Mouse (Mus musculus) liver, embryonic 14.5 days (tissue): ENCODE data around the gene Cdrt4. TPM values are rescaled to one million over a fixed set of nuclear protein-coding genes. Genes with fewer than 3 reads are reported as not detected.

Source experiments
- ATAC-seq: fragments of 200-750 bp; cut with Nextera tagmentation; 2 replicates; pipeline ENCODE4 v1.8.0; 2017; ENCODE audit warnings: moderate number of reproducible peaks, mild to moderate bottlenecking, moderate library complexity; ENCODE audit not compliant: insufficient read depth
- DNase-seq, 3 experiments: peaks; one replicate each; pipeline ENCODE4 v3.0.0-alpha.2; 2012 to 2013; ENCODE audit warnings: low read depth in 3 of 3, low spot score in 3 of 3
- H3K27ac ChIP-seq: fragments of 300-500 bp; sonication (generic); 2 replicates; pipeline ENCODE4 v1.5.1; 2014; ENCODE audit warnings: moderate library complexity, mild to moderate bottlenecking, control low read depth, inconsistent platforms
- H3K27me3 ChIP-seq: fragments of 300-500 bp; sonication (generic); 2 replicates; pipeline ENCODE4 v1.6.1; 2014; ENCODE audit warnings: mild to moderate bottlenecking, low read length, moderate library complexity; ENCODE audit not compliant: control insufficient read depth, insufficient read depth
- H3K36me3 ChIP-seq: fragments of 300-500 bp; sonication (generic); replicated peaks from 2 replicates; pipeline ENCODE4 v1.6.1; 2014; ENCODE audit warnings: low read depth; ENCODE audit not compliant: control insufficient read depth, insufficient read depth
- H3K4me1 ChIP-seq, 2 experiments: fragments of 200-500 bp in 1 of 2; fragments of 300-500 bp in 1 of 2; sonication (generic) in 1 of 2; replicated peaks; 2 replicates each; pipeline ENCODE4 v1.6.1; 2012 to 2014; ENCODE audit warnings: antibody characterized with exemption in 1 of 2, inconsistent platforms in 1 of 2, low read length in 1 of 2; ENCODE audit not compliant: control insufficient read depth in 2 of 2, insufficient read depth in 2 of 2
- H3K4me2 ChIP-seq: fragments of 300-500 bp; sonication (generic); 2 replicates; pipeline ENCODE4 v1.6.1; 2014; ENCODE audit warnings: low read depth, mild to moderate bottlenecking, control low read depth, moderate library complexity
- H3K4me3 ChIP-seq, 2 experiments: fragments of 200-500 bp in 1 of 2; fragments of 300-500 bp in 1 of 2; sonication (generic) in 1 of 2; 2 replicates each; pipeline ENCODE4 v1.5.1; 2012 to 2014; ENCODE audit warnings: low read depth in 2 of 2, low read length in 2 of 2, mild to moderate bottlenecking in 2 of 2, control low read depth in 1 of 2, inconsistent platforms in 1 of 2, moderate library complexity in 1 of 2; ENCODE audit not compliant: insufficient read depth in 1 of 2
- H3K9ac ChIP-seq: fragments of 300-500 bp; sonication (generic); replicated peaks from 2 replicates; pipeline ENCODE4 v1.6.1; 2014; ENCODE audit warnings: mild to moderate bottlenecking, control low read depth, moderate library complexity
- H3K9me3 ChIP-seq: fragments of 300-500 bp; sonication (generic); 2 replicates; pipeline ENCODE4 v1.6.1; 2016; ENCODE audit warnings: low read length, mixed read lengths; ENCODE audit not compliant: control insufficient read depth
- CTCF ChIP-seq: IDR thresholded peaks from 2 replicates; pipeline ENCODE4 v1.5.1; 2016; ENCODE audit warnings: antibody characterized with exemption, low read depth, control low read depth
- EP300 ChIP-seq: IDR thresholded peaks from 2 replicates; pipeline ENCODE4 v1.6.1; 2016; ENCODE audit warnings: antibody characterized with exemption, low read depth
- WGBS: fragments of 180-500 bp; shearing (Covaris S2); extraction: QIAGEN DNeasy Blood & Tissue Kit; methylation state at CpG from one replicate; pipeline ENCODE4 v1.1.7; 2014; ENCODE audit not compliant: insufficient replicate concordance; 5-methylcytosine and 5-hydroxymethylcytosine counted together
- polyA plus RNA-seq, 2 experiments: library from polyadenylated mRNA; depleted of rRNA in 1 of 2; stranded (reverse) in 1 of 2; unstranded in 1 of 2; fragments of >200 nt; fragmentation: Nextera tagmentation in 1 of 2; extraction: Ambion mirVana in 1 of 2; gene quantifications; 2 replicates each; pipeline versions ENCODE4 v1.2.1 to v1.2.3; 2012 to 2014

The Cdrt4 gene
- polyA plus RNA-seq, 2 experiments, result not detected

GRCm38 (mm10) chr11:62985075-62985474 is 34.1 kb downstream of the Cdrt4 start:
- Histone ChIP-seq H3K27ac (no peak overlapping the region), H3K9me3 (no peaks in the 10 kb centered on the region), H3K27me3 (no peaks in the 10 kb centered on the region), H3K9ac (no peak overlapping the region), H3K4me3 (no peak overlapping the region), H3K4me1 (no peaks in the 10 kb centered on the region), H3K36me3 (no peaks in the 10 kb centered on the region), H3K4me2 (no peak overlapping the region)
- no peak for DNase-seq
- WGBS, result 56% methylated on average over 3 of the region's 3 CpGs
- no peak for ATAC-seq
- TF ChIP-seq CTCF, result no peak
- no peak for TF ChIP-seq EP300

DNA sequence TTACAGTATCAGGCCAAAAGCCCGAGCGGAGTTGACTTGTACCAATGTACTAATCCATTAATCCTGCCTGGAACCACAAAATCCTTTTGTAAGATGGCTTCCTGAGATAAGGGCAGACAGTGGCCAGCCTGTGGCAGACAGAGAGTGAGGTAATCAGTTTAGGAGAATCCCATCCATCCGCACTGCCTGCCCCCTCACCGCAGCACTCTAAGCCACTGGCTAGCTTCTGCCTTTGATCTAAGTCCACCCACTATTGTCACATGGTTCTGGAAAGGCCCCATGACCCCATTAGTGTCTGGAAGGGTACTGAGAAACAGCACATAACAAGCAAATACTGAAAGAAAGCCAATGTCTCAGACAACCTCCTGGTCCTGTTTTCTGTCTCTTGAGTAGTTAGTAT is 35.6 kb downstream of the Cdrt4 start:
- Histone ChIP-seq H3K4me2 (no peak overlapping the region), H3K4me3 (no peak overlapping the region), H3K27ac (no peak overlapping the region), H3K9ac (no peak overlapping the region), H3K9me3 (no peaks in the 10 kb centered on the region), H3K4me1 (no peaks in the 10 kb centered on the region), H3K27me3 (no peaks in the 10 kb centered on the region), H3K36me3 (no peaks in the 10 kb centered on the region)
- 36% methylated on average over 4 of the region's 4 CpGs for WGBS
- ATAC-seq (no peak), DNase-seq (no peak)
- no peak for TF ChIP-seq CTCF
- no peak for TF ChIP-seq EP300

DNA sequence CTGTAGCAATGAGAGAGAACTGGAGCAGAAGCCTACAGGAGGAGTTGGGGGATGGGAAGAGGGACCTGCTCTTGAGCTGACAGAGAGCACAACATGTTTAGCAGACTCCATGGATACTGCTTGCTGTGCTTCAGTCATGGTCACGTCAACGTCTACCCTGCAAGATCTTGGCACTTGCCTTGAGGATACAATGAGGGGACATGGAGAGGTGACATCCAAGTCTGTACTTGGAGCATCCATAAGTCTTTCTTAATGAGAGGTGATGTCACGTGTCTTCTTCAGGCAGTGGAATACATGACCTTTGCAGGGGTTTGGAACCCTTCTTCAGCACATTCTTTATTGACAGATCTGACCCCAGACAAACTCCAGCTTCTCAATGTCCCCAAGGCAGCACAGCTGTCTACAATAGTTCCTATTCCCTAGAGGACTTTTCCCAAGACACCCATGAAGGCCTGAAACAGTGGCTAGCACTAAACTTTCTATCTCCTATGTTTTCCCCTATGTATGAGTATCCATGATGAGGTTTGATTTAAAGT is 39.2 kb downstream of the Cdrt4 start:
- Histone ChIP-seq H3K27me3 (no peaks in the 10 kb centered on the region), H3K27ac (no peak overlapping the region), H3K4me2 (no peak overlapping the region), H3K36me3 (no peaks in the 10 kb centered on the region), H3K9ac (no peak overlapping the region), H3K4me1 (no peaks in the 10 kb centered on the region), H3K4me3 (no peak overlapping the region), H3K9me3 (no peaks in the 10 kb centered on the region)
- WGBS, result 72% methylated on average over 3 of the region's 3 CpGs
- no peak for DNase-seq
- TF ChIP-seq EP300, result no peak
- no peak for TF ChIP-seq CTCF
- ATAC-seq, result no peak

GRCm38 (mm10) chr11:62990811-62991210 is 39.8 kb downstream of the Cdrt4 start:
- H3K27ac ChIP-seq, result no peak overlapping the region
- TF ChIP-seq EP300, result no peak
- TF ChIP-seq CTCF, result no peak
- H3K9ac ChIP-seq, result no peak overlapping the region
- H3K9me3 ChIP-seq, result no peaks in the 10 kb centered on the region
- ATAC-seq, result no peak
- H3K4me3 ChIP-seq, result no peak overlapping the region
- H3K4me1 ChIP-seq, result no peaks in the 10 kb centered on the region
- WGBS, result 60% methylated on average over 5 of the region's 5 CpGs
- no peak overlapping the region for H3K4me2 ChIP-seq
- no peak for DNase-seq
- H3K27me3 ChIP-seq, result no peaks in the 10 kb centered on the region
- no peaks in the 10 kb centered on the region for H3K36me3 ChIP-seq

DNA sequence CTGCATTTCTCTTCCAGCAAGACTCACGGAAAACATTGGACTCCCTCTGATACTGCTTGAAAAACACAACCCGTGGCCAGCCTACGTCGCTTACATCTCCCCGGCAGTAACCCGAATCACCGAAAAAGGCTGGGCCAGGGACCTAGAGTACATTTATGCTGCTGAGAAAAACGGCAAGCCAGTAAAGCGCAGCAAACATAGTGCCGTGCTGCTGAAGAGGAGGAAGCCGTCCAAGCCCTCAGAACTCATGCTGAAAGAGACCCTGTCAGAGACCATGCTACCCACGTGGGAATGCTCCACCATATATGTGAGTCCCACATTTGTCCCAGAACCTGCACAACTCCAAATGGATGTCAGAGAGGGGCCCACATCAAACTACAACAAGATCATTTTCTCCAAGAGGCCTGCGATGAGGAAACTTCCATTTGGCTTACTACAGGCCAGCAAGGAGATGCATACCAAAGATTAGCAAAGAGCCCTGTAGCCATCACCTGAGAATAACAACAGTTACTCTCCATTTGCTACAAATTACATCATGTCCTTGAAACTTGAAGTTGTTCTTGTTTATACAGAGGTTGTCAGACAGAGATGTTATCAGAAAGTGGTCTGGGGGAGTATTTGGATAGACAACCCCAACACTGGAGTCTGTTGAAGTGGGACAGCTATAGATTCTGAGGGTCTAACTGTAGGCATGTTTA is 41.7 kb downstream of the Cdrt4 start:
- Histone ChIP-seq H3K4me1 (no peaks in the 10 kb centered on the region), H3K9me3 (no peaks in the 10 kb centered on the region), H3K27ac (no peak overlapping the region), H3K4me2 (no peak overlapping the region), H3K27me3 (no peaks in the 10 kb centered on the region), H3K36me3 (no peaks in the 10 kb centered on the region), H3K4me3 (no peak overlapping the region), H3K9ac (no peak overlapping the region)
- DNase-seq (no peak), ATAC-seq (no peak)
- TF ChIP-seq CTCF, result no peak
- no peak for TF ChIP-seq EP300
- 65% methylated on average over 13 of the region's 13 CpGs for WGBS
